Comparison of ENCODE assay signal across 7 mouse cellular contexts in the genomic region with DNA sequence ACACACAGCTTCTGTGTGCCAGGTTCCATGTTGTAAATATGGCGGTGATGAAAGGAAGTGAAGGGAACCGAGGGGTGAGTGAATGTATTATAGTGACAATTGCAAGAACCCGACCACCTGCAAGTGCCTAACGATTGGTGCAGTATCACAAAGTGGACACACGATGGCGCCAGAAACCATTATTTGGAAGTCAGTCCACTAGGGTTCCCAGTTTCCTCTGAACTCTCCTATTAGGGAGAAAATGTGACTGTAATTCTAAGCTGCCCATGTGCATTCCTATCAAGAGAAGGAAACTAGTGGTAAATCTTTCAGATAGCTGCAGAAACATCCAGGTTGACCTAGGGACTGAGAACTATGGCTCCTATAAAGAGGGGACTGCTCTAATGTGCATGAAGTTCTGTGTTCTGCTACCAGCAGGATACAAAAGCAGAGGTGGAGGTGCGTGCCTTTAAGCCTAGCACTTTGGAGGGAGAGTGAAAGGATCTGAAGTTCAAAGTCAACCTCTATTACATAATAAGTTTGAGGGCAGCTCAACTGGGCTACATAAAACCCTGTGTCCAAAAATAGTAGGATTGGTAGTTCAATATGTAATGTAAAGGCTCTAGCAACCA.
DNase-seq lines count a peak whose midpoint lies in the region; ATAC-seq and TF ChIP-seq lines count a peak whose summit lies in the region.

No protein-coding gene starts in this region.

- H3K9me3 ChIP-seq in E14TG2a.4 (ENCODE audit: low read length) = no peaks in the 10 kb centered on the region

- no peaks in the 10 kb centered on the region for H3K36me3 ChIP-seq in E14TG2a.4 (ENCODE audit: insufficient read depth, low read length)

- H3K27me3 ChIP-seq in E14TG2a.4 (ENCODE audit: insufficient read depth, low read length) = peaks cover 34% of the 10 kb centered on the region

- peak; percentile 80 for ATAC-seq in frontal cortex, adult (ENCODE audit: low TSS enrichment)

- no peak overlapping the region for H3K4me3 ChIP-seq in E14TG2a.4 (replicated peaks; ENCODE audit: low read length)

- peak; percentile 52 to 56 for DNase-seq in B cell, adult 2 months
- peak; percentile 64 for DNase-seq in cerebellum, adult 9-10 months
- peak; percentile 47 to 76 for DNase-seq in kidney, postnatal 25 days
- peak; percentile 75 for DNase-seq in lung, postnatal 14 days
- DNase-seq in right cerebral cortex, postnatal 14 days = peak; percentile 72

- peak; percentile 74 for TF ChIP-seq CTCF in E14TG2a.4 (conservative IDR thresholded peaks at IDR 0.05; ENCODE audit: low read length)

- peaks cover 23% of the 10 kb centered on the region for H3K4me1 ChIP-seq in E14TG2a.4 (replicated peaks; ENCODE audit: low read depth, low read length)
